ENCODE assay signal across 33 mouse cellular contexts in the genomic region with DNA sequence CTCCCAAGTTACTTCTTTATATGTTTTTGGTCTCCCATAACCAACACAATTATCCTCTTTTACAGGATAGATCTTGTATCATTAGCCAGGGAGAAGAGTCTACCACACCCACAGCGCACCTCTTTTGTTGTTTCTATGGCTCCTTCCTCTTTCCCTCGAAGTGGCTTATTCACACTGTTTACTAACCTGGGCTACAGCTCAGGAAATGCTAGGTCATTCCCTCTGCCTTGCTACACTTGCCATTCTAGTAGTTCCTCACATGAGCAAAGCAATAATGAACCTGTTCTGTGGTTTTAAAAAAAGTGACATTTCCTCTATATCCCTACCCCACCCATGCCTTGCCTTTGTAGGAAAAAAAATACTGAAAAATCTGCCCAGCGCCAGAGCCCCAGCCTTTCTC. TPM values are rescaled to one million over a fixed set of nuclear protein-coding genes. Genes with fewer than 3 reads are reported as not detected.
A peak's percentile ranks its signal among the peaks of the same experiment; 100 is the strongest.
DNase-seq lines count a peak whose midpoint lies in the region; ATAC-seq lines count a peak whose summit lies in the region.
"Had no signal": no experiment of that assay in that cellular context is flagged by ENCODE, and none has a peak within 500 bp of the region (broad histone marks: within the 10 kb centered on the region; RNA-seq: fewer than 3 reads in every experiment).

No protein-coding gene starts in this region.

- no peak overlapping the region for H3K4me3 ChIP-seq in forebrain, embryonic 14.5 days (ENCODE audit: low read depth, low read length)
- no peak overlapping the region for H3K4me3 ChIP-seq in midbrain, embryonic 14.5 days (replicated peaks; ENCODE audit: low read depth, low read length)
- H3K4me3 ChIP-seq: embryonic facial prominence, embryonic 12.5 days; embryonic facial prominence, embryonic 15.5 days; forebrain, embryonic 15.5 days; heart, embryonic 12.5 days; heart, embryonic 15.5 days had no signal

- peak; percentile 86 to 92 for ATAC-seq in hematopoietic stem cell, adult 5-6 weeks (replicated peaks in 1 of 2; ENCODE audit: insufficient read depth in 1 of 2, low FRiP score in 2 of 2, low TSS enrichment in 1 of 2, low read depth in 1 of 2, poor library complexity in 2 of 2, severe bottlenecking in 2 of 2)
- peak; percentile 17; the same call in 1 of the 2 replicates for ATAC-seq in megakaryocyte progenitor cell, adult 5-6 weeks (replicated peaks; ENCODE audit: poor library complexity)
- ATAC-seq in forebrain, embryonic 14.5 days: no peak
- ATAC-seq in midbrain, embryonic 14.5 days (ENCODE audit: low FRiP score, low TSS enrichment): no peak
- ATAC-seq: CD4-positive, CD25-positive, alpha-beta regulatory T cell, adult 4 months; forebrain, embryonic 15.5 days; hindbrain, postnatal 0 days; inflammation-experienced regulatory T-cells, adult 6 months; intestine, postnatal 0 days; Patski had no signal

- H3K4me1 ChIP-seq in forebrain, embryonic 14.5 days (ENCODE audit: control insufficient read depth, insufficient read depth, low read length): no peaks in the 10 kb centered on the region
- no peaks in the 10 kb centered on the region for H3K4me1 ChIP-seq in midbrain, embryonic 14.5 days (ENCODE audit: control insufficient read depth, insufficient read depth, low read length)
- H3K4me1 ChIP-seq: embryonic facial prominence, embryonic 12.5 days; embryonic facial prominence, embryonic 15.5 days; forebrain, embryonic 15.5 days; heart, embryonic 12.5 days; heart, embryonic 15.5 days had no signal

- no peaks in the 10 kb centered on the region for H3K27me3 ChIP-seq in forebrain, embryonic 14.5 days (replicated peaks; ENCODE audit: control insufficient read depth, insufficient read depth, low read length)
- H3K27me3 ChIP-seq in midbrain, embryonic 14.5 days (ENCODE audit: control insufficient read depth, insufficient read depth, low read length): no peaks in the 10 kb centered on the region
- H3K27me3 ChIP-seq: embryonic facial prominence, embryonic 12.5 days; embryonic facial prominence, embryonic 15.5 days; forebrain, embryonic 15.5 days; heart, embryonic 12.5 days; heart, embryonic 15.5 days had no signal

- no peaks in the 10 kb centered on the region for H3K9me3 ChIP-seq in forebrain, embryonic 14.5 days (replicated peaks; ENCODE audit: control insufficient read depth, low read length)
- no peaks in the 10 kb centered on the region for H3K9me3 ChIP-seq in midbrain, embryonic 14.5 days (ENCODE audit: control insufficient read depth, low read length)
- H3K9me3 ChIP-seq: embryonic facial prominence, embryonic 12.5 days; embryonic facial prominence, embryonic 15.5 days; forebrain, embryonic 15.5 days; heart, embryonic 12.5 days; heart, embryonic 15.5 days had no signal

- no peak overlapping the region for H3K27ac ChIP-seq in forebrain, embryonic 14.5 days (ENCODE audit: low read depth, low read length)
- H3K27ac ChIP-seq in midbrain, embryonic 14.5 days (replicated peaks; ENCODE audit: low read depth, low read length): no peak overlapping the region
- H3K27ac ChIP-seq: embryonic facial prominence, embryonic 12.5 days; embryonic facial prominence, embryonic 15.5 days; forebrain, embryonic 15.5 days; heart, embryonic 15.5 days; hindbrain, embryonic 14.5 days; hindbrain, postnatal 0 days had no signal

- 80% methylated on average over 3 of the region's 3 CpGs for WGBS in forebrain, embryonic 14.5 days
- 86% methylated on average over 3 of the region's 3 CpGs for WGBS in midbrain, embryonic 14.5 days

- DNase-seq in 416B (ENCODE audit: low read depth): peak; percentile 6
- peak; percentile 6 for DNase-seq in MEL-GATA-1-ER (ENCODE audit: extremely low read depth, low read depth)
- no peak for DNase-seq in adrenal gland, postnatal 14 days
- DNase-seq in kidney, adult 8-10 months: no peak
- DNase-seq in forebrain, embryonic 14.5 days (ENCODE audit: low spot score): no peak
- no peak for DNase-seq in midbrain, embryonic 14.5 days
- DNase-seq: adrenal gland, postnatal 25 days; cerebellum, adult 18-20 months; cerebellum, adult 9-10 months; cerebellum, postnatal 14 days; gastrocnemius, postnatal 25 days; heart, postnatal 10 days; heart, postnatal 36 days had no signal

- H3K4me2 ChIP-seq in forebrain, embryonic 14.5 days (ENCODE audit: low read length): no peak overlapping the region
- H3K4me2 ChIP-seq in midbrain, embryonic 14.5 days (ENCODE audit: low read length): no peak overlapping the region
- H3K4me2 ChIP-seq: embryonic facial prominence, embryonic 12.5 days; embryonic facial prominence, embryonic 15.5 days; forebrain, embryonic 15.5 days; heart, embryonic 12.5 days; heart, embryonic 15.5 days; hindbrain, embryonic 14.5 days had no signal

- no peaks in the 10 kb centered on the region for H3K36me3 ChIP-seq in forebrain, embryonic 14.5 days (ENCODE audit: control insufficient read depth, insufficient read depth, low read length)
- H3K36me3 ChIP-seq in midbrain, embryonic 14.5 days (ENCODE audit: control insufficient read depth, insufficient read depth, low read length): no peaks in the 10 kb centered on the region
- H3K36me3 ChIP-seq: embryonic facial prominence, embryonic 12.5 days; embryonic facial prominence, embryonic 15.5 days; forebrain, embryonic 15.5 days; heart, embryonic 12.5 days; heart, embryonic 15.5 days had no signal

- H3K9ac ChIP-seq in forebrain, embryonic 14.5 days (ENCODE audit: low read length): no peak overlapping the region
- H3K9ac ChIP-seq in midbrain, embryonic 14.5 days (replicated peaks; ENCODE audit: low read length): no peak overlapping the region
- H3K9ac ChIP-seq: embryonic facial prominence, embryonic 12.5 days; embryonic facial prominence, embryonic 15.5 days; forebrain, embryonic 15.5 days; heart, embryonic 12.5 days; heart, embryonic 15.5 days; hindbrain, embryonic 14.5 days had no signal

RNA-seq across cellular contexts. Expression of gene Abo, which starts 1.9 kb away (rescaled TPM):
- not detected in 2 replicates for total RNA-seq in hematopoietic stem cell, adult 5-6 weeks (2017)
- total RNA-seq in megakaryocyte progenitor cell, adult 5-6 weeks (2015): not detected in 2 replicates
- not detected in 2 replicates for total RNA-seq in megakaryocyte progenitor cell, adult 5-6 weeks (2017)
- not detected in 2 replicates for total RNA-seq in adrenal gland, postnatal 14 days (2021)
- not detected in 2 replicates for polyA plus RNA-seq in forebrain, embryonic 14.5 days (2014; fragmentation: Nextera tagmentation; extraction: Ambion mirVana)
- not detected in 2 replicates for polyA plus RNA-seq in midbrain, embryonic 14.5 days (2014; fragmentation: Nextera tagmentation; extraction: Ambion mirVana)
- total RNA-seq: adrenal gland, adult 18-20 months; adrenal gland, postnatal 25 days; gastrocnemius, adult 8-10 months; gastrocnemius, postnatal 25 days; heart, adult 8-10 months; heart, postnatal 10 days; heart, postnatal 36 days; hindbrain, postnatal 0 days had no signal
- polyA plus RNA-seq: brain, embryonic 14.5 days; C2C12; CD4-positive, CD25-positive, alpha-beta regulatory T cell, adult 4 months; embryonic facial prominence, embryonic 12.5 days; embryonic facial prominence, embryonic 15.5 days; forebrain, embryonic 11.5 days; forebrain, embryonic 15.5 days; heart, embryonic 12.5 days; heart, embryonic 15.5 days; hindbrain, embryonic 11.5 days; hindbrain, embryonic 14.5 days; hindbrain, postnatal 0 days; inflammation-experienced regulatory T-cells, adult 6 months; Patski had no signal

RNA-seq across cellular contexts. Expression of gene Surf6, which starts 39.8 kb away (rescaled TPM):
- total RNA-seq in hematopoietic stem cell, adult 5-6 weeks (2017): 60.0 and 60.6 TPM in 2 replicates
- total RNA-seq in megakaryocyte progenitor cell, adult 5-6 weeks (2015): 14.7 and 26.2 TPM in 2 replicates
- 50.7 and 56.8 TPM in 2 replicates for total RNA-seq in megakaryocyte progenitor cell, adult 5-6 weeks (2017)
- total RNA-seq in adrenal gland, postnatal 14 days (2021): 26.8 and 32.1 TPM in 2 replicates
- polyA plus RNA-seq in forebrain, embryonic 14.5 days (2014; fragmentation: Nextera tagmentation; extraction: Ambion mirVana): 15.4 and 17.2 TPM in 2 replicates
- 16.6 and 20.4 TPM in 2 replicates for polyA plus RNA-seq in midbrain, embryonic 14.5 days (2014; fragmentation: Nextera tagmentation; extraction: Ambion mirVana)

RNA-seq across cellular contexts. Expression of gene Med22, which starts 47.6 kb away (rescaled TPM):
- 22.1 and 24.0 TPM in 2 replicates for total RNA-seq in hematopoietic stem cell, adult 5-6 weeks (2017)
- 7.2 and 7.7 TPM in 2 replicates for total RNA-seq in megakaryocyte progenitor cell, adult 5-6 weeks (2015)
- 17.0 and 17.6 TPM in 2 replicates for total RNA-seq in megakaryocyte progenitor cell, adult 5-6 weeks (2017)
- total RNA-seq in adrenal gland, postnatal 14 days (2021): 42.8 and 50.4 TPM in 2 replicates
- 159 and 161 TPM in 2 replicates for polyA plus RNA-seq in forebrain, embryonic 14.5 days (2014; fragmentation: Nextera tagmentation; extraction: Ambion mirVana)
- 135 and 139 TPM in 2 replicates for polyA plus RNA-seq in midbrain, embryonic 14.5 days (2014; fragmentation: Nextera tagmentation; extraction: Ambion mirVana)

RNA-seq across cellular contexts. Expression of gene Rpl7a, which starts 47.7 kb away (rescaled TPM):
- total RNA-seq in hematopoietic stem cell, adult 5-6 weeks (2017): 1,682 and 2,482 TPM in 2 replicates
- 2,379 and 2,445 TPM in 2 replicates for total RNA-seq in megakaryocyte progenitor cell, adult 5-6 weeks (2015)
- total RNA-seq in megakaryocyte progenitor cell, adult 5-6 weeks (2017): 2,150 and 2,311 TPM in 2 replicates
- total RNA-seq in adrenal gland, postnatal 14 days (2021): 490 and 536 TPM in 2 replicates
- polyA plus RNA-seq in forebrain, embryonic 14.5 days (2014; fragmentation: Nextera tagmentation; extraction: Ambion mirVana): 626 and 738 TPM in 2 replicates
- polyA plus RNA-seq in midbrain, embryonic 14.5 days (2014; fragmentation: Nextera tagmentation; extraction: Ambion mirVana): 522 and 541 TPM in 2 replicates

RNA-seq across cellular contexts. Expression of gene Surf2, which starts 53.3 kb away (rescaled TPM):
- 83.3 and 94.2 TPM in 2 replicates for total RNA-seq in hematopoietic stem cell, adult 5-6 weeks (2017)
- total RNA-seq in megakaryocyte progenitor cell, adult 5-6 weeks (2015): 55.3 and 55.8 TPM in 2 replicates
- total RNA-seq in megakaryocyte progenitor cell, adult 5-6 weeks (2017): 62.8 and 86.7 TPM in 2 replicates
- total RNA-seq in adrenal gland, postnatal 14 days (2021): 33.0 and 35.2 TPM in 2 replicates
- 53.3 and 54.0 TPM in 2 replicates for polyA plus RNA-seq in forebrain, embryonic 14.5 days (2014; fragmentation: Nextera tagmentation; extraction: Ambion mirVana)
- polyA plus RNA-seq in midbrain, embryonic 14.5 days (2014; fragmentation: Nextera tagmentation; extraction: Ambion mirVana): 48.7 and 59.9 TPM in 2 replicates

Comparison
In these comparisons a context has a peak if more than half of its experiments do, and no peak if none do; other contexts are left out.
1. DNase-seq: peak in 416B (single experiment) and MEL-GATA-1-ER (single experiment); none in adrenal gland, postnatal 14 days (single experiment), kidney, adult 8-10 months (0 of 2), forebrain, embryonic 14.5 days (single experiment) and midbrain, embryonic 14.5 days (single experiment).
2. ATAC-seq: peak in hematopoietic stem cell, adult 5-6 weeks (2 of 2) and megakaryocyte progenitor cell, adult 5-6 weeks (single experiment); none in forebrain, embryonic 14.5 days (single experiment) and midbrain, embryonic 14.5 days (single experiment).